Mouse (Mus musculus) G1E (cell line): Measurements from ENCODE around the gene Arl15.

Source experiments
- CTCF ChIP-seq: IDR thresholded peaks from 2 replicates; pipeline ENCODE4 v1.5.1; 2012; ENCODE audit warnings: low read depth, low read length, inconsistent platforms, mixed read lengths
- GATA1 ChIP-seq: IDR thresholded peaks from 2 replicates; pipeline ENCODE4 v1.6.1; 2012; ENCODE audit warnings: borderline replicate concordance, low read length, inconsistent platforms, mixed read lengths

DNA sequence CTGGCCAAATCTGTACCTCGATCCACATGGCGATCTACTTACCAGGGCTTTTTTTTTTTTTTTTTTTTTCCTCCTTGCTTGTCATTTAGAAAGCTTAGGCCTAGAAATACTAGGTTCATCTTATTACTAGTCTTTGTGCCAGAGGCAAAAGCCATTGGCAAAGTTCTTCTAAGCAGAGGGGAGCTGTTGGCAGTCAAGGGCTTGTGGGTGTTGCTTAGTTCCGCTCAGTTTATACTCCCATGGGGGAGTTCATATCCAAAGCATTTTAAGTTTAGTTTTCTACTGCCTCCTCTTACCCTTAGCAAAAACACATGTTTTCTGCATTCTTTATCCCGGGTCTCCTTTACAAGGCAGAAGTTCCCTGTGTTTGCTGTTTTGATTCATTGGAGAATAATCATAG, 325.5 kb downstream of the Arl15 start:
- TF ChIP-seq CTCF (no peak), GATA1 (no peak)
